Mouse (Mus musculus): ENCODE results near the gene Zfp771.
A peak's percentile ranks its signal among the peaks of the same experiment; 100 is the strongest.

DNA sequence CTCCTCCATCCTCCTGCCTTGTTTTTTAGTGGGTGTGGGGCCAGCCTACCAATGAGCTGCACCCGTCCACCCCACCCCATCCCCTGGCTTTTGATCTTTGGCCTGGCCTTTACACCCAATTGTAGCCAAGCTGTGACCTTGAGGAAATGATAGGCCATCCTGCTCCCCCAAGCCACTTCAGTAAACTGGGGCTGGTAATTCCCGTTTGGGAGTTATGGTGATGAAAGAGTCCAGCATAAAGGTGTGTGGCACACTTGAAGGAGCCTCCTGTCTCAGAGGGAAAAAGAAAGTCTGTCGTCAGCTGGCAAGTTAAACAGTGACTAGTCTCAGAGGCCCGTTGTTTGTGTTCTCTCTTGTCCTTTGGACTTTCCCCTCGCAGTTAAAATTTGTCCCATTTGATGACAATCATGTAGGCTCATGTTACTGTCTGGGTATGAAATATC, 32.5 kb downstream of the Zfp771 start:
- TF ChIP-seq CTCF (IDR thresholded peaks at IDR 0.05; ENCODE audit: low read depth) = no peak
- TF ChIP-seq EP300 (IDR thresholded peaks at IDR 0.05; ENCODE audit: low read depth) = peak; percentile 90
